Mouse (Mus musculus): Measurements from ENCODE around the gene Cerk. TPM values are rescaled to one million over a fixed set of nuclear protein-coding genes. Genes with fewer than 3 reads are reported as not detected.

Gene Cerk
- polyA plus RNA-seq (2014; fragmentation: Illumina TruSeq; extraction: RNeasy Lipid Tissue Mini Kit (QIAGEN cat#74804); ENCODE audit: low read depth, low replicate concordance), result 8.1 TPM

DNA sequence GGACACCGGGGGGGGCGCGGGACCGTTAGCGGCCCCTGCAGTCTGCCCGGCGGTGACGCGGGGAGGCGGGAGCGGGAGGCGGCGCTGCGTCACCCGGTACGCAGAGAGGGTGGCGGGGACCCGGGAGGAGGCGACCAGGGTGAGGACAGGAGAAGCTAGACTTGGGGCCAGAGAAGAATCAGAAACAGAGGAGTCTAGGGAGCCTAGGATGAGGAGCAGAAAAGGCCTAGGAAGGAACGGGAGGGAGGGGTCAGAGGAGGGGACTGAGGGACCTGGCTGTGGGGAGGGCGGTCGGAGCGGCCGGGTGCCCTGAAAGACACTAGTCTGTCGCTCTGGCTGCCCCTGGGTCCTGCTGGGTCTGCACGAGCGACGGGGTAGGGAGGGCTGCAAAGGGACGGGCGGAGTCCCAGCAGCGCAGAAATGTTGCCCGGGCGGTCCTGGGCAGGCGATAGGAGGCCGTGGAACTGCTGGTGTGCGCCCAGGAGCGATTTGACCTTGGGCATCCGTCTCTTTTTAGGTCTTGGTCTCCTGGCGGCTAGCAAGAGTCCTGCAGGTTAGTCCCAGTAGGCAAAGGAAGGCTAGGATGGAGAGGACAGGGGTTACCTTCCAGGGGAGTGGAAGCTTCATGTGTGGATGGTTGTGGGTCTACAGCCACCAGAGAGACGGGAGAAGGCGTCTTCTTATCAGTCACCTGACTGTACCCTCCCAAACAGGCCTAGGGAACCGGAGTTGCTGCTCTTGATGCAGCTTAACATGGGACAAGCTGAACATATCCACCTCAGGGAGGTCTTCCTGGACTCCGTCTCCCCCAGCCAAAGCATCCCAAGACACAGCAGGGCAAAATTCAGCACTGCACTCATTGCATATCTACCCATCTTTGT lies at the start of gene Cerk:
Cerk (minus strand) TSS at position 453 of the 881 bp plus-strand sequence.

DNA sequence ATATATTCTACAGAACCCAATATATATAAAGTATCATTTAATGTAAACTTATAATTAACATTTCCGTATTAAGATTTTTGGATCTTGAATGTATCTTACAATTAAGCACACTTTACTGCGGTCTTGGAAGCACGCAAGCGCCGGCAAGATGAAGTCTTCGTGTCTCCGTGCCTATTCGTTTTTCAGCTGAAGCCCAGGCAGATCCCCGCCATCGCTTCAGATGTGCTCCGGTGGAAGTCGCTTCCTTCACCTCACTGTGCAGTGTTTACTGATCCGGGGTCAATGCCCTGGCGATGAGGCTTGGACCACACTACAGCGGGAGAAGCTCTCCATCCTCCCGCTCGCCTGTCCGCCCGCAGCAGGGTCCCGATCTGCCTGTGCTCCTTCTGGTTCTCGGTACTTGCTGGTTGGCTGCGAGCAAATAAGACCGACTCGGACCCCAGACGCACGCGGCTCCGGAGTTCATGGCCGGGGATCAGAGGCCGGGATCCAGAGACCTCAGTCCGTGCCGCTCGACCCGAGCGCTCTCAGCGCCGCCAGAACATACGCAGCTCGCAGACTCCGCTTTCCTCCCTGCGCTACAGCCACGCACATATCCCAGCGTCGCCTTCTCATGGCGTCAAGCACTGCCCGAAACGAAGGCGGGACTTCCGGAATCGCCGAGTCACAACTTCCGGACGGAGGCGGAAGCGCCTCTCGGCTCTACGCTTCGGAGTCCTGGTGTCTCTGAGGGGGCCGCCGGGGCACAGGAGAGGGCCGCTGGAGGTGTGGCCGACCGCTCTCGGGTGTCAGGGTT lies 28.0 kb upstream of the Cerk start, which contains the start of gene Tbc1d22a:
Tbc1d22a (plus strand) TSS at position 707 of the 796 bp plus-strand sequence.

Other genes starting within 250 kb of the Cerk start
- gene Celsr1, start 152.4 kb downstream of the Cerk start, polyA plus RNA-seq (2014; fragmentation: Illumina TruSeq; extraction: RNeasy Lipid Tissue Mini Kit (QIAGEN cat#74804); ENCODE audit: low read depth, low replicate concordance), result not detected
- gene Gramd4, start 128.4 kb downstream of the Cerk start, polyA plus RNA-seq (2014; fragmentation: Illumina TruSeq; extraction: RNeasy Lipid Tissue Mini Kit (QIAGEN cat#74804); ENCODE audit: low read depth, low replicate concordance), result 2.0 TPM
- gene Tbc1d22a, start 28.3 kb upstream of the Cerk start, polyA plus RNA-seq (2014; fragmentation: Illumina TruSeq; extraction: RNeasy Lipid Tissue Mini Kit (QIAGEN cat#74804); ENCODE audit: low read depth, low replicate concordance), result 2.9 TPM